Mouse (Mus musculus) ES-E14 (cell line): ENCODE measurements around the gene Wipf2.

Source experiments
- CHD2 ChIP-seq: IDR thresholded peaks from 2 replicates; pipeline ENCODE4 v1.6.1; 2014; ENCODE audit warnings: mild to moderate bottlenecking, low read depth, low read length, inconsistent platforms
- MAFK ChIP-seq: IDR thresholded peaks from 2 replicates; pipeline ENCODE4 v1.6.1; 2014; ENCODE audit warnings: mild to moderate bottlenecking, low read depth, low read length, inconsistent platforms; ENCODE audit not compliant: insufficient read depth
- ZC3H11A ChIP-seq: IDR thresholded peaks from 2 replicates; pipeline ENCODE4 v1.6.1; 2012; ENCODE audit warnings: low read depth, mild to moderate bottlenecking, inconsistent platforms, low read length, borderline replicate concordance
- ZNF384 ChIP-seq: IDR thresholded peaks from 2 replicates; pipeline ENCODE4 v1.6.1; 2012; ENCODE audit warnings: low read depth, low read length, inconsistent platforms

DNA sequence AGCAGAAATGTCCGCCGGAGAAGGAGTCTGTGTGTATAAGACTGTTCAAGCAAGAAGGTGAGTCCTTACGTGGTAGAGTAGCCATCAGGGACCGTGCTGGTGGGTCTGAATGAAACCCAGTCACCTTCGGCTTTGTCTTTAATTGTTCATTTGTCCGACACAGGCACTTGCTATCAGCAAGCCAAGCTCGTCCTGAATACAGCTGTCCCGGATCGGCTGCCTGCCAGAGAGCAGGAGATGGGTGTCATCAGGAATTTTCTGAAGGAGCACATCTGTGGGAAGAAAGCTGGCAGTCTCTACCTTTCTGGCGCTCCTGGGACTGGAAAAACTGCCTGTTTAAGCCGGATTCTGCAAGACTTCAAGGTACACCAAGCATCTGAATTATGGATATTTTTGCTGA is 47.0 kb downstream of the Wipf2 start:
- TF ChIP-seq ZC3H11A, result no peak
- TF ChIP-seq ZNF384, result no peak
- TF ChIP-seq CHD2, result no peak
- no peak for TF ChIP-seq MAFK
